Mouse (Mus musculus): ENCODE measurements around the gene Selenof.

The Selenof gene

DNA sequence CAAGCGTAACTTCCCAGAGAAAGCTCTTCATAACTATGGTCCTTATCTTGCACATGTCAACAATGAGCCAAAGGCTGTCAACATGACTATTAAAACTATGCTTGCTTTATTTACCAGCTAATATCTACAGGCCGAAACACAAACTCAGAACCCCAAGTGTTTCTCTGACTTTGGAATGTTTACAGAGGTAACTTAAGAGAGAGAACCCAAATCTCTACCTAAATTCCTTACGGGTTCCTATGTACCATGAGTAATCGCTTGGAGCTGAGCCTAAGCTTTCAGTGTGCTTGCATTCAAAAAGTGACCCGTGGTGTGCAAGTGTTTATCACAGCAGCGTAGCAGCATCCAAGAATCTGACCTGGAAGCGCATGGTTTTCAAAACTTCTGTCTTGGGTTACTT is 4.9 kb upstream of the Selenof start:
- DNase-seq, result no peak

DNA sequence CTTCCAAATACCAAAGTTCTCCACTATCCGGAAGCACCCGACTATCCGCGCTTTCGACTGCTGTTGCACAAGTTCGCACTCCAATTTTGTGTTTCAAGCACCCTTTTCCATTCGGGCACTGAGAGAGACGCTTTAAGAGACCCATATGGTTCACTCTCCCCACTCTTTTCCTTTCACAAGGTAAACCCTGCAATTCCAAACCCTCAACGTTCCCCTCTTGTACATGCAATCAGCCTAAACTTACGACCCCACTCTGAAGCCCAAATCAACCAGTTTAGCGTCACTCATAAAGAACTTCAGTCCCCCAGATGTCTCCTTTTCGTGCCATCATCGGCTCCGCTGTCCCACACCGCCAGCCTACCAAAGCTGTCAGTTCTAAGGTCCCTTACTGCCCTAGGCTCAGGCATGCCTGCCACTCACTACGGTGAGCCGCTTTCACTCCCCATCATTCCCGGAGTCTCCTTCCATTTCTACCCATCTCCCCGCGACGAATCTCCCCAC is 1.2 kb upstream of the Selenof start:
- no peak for DNase-seq

DNA sequence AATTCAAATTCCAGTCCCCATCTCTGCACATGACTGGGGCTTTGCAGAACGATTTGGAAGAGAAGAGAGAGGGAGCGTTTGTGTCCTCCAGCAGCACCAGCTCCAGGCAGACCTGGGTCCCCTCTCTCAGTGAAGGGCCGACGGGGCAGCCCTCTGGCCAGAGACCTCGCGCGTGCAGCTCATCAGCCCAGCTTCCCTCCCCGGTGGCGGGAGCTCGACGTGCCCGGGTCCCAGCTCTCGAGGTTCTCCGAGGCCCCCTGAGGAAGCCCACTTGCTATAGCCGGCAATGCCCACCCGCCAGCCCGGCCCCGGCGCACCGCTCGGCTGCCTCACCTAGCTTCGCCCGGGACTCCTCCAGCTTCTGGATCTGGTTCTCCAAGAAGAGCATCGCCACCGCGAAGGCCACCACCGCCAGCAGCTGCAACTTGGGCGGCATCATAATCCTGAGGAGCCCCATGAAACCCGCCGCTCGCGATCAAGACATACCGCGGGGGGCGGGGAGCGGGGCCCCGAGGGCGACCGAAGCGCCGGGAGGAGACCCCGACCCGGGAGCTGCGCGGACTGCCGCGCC is 618 bp upstream of the Selenof start:
- DNase-seq, result peak in 1 of 2 experiments; percentile 51

DNA sequence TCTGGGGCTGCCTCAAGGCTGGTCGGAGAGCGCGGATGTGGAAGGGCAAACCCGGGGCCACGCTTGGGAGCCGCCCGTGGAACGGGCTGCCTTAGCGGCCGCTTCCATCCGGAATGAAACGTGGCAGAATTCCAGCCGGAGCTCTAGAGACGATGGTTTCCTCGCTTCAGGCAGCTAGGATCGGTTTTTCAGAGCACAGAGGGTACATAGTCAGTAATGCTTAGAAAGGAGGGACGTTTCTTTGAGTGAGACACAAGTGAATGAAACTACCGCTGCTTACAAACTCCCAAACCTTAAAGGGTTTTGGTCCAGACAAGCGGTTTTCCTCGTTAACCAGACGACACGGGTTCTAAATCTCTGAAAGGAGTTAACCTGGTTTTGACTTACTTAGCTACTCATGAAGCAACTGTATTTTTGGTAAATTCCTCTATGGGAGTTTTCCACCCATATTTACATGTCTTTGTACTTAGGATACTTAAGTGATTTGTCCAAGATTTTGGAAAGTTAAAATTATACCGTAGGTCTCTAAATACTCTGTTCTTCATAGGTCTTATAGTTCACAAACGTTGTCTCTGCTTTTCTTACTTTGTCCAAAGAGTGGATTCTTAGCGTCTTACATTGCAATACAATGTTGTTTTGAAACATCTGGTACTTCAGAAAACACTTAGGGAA is 848 bp downstream of the Selenof start:
- no peak for DNase-seq

DNA sequence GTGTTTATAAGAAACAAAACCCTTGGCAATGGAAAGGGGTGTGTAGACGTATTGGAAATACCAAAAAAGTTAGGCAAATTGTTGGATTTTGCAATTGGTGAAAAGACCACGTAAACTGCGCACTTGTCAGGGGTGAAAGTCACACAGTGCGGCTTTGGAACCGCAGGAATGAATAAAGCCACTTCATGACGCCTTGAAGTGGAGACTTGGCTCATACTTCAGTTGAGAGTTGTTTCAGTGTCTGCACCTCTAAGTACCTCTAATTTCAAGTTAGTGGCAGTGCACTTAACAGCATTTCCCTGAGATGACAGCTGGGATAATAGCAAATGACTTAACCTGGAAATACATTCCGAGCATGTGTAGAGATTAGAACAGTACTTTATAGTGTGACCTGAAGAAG is 4.2 kb downstream of the Selenof start:
- DNase-seq, result no peak

DNA sequence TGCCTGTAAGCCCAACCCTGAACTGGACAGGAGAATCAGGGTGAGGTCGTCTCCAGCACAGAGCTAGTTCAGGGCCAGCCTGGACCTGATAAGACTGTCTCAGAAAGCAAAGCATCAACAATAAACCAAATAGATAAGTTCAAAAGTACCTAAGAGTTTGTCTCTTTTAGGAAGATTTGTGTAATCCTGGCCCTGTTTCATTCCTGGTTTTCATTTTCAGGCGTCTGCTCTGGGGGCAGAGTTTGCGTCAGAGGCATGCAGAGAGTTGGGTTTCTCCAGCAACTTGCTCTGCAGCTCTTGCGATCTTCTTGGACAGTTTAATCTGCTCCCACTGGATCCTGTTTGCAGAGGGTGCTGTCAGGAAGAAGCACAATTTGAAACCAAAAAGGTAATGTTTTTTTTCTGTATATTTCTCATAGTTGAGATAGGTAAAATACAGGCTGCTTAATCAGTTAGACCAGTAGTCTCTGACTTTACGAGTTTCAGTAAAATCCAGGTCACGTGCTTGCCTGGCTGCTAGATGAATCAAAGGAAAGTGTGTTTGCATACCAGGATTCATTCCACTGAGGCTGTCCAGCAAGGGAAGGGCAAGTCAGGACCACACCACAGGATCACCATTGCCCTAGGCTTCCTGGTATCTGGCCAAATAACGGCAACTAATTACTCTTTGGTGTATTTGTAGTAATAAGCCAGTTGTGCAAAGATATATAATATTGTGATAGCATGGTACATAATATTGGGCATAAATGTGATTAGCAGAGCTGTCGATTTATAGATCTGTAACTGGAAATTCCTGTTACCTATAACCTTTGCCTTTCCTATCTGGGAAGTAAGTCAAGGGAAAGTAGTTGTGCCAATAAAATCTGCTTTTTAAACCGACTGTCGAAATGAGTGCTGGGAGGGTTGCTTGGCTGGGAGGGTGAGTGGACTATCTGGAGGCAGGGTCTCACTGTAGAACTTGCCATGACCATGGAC is 7.5 kb downstream of the Selenof start:
- no peak for DNase-seq

DNA sequence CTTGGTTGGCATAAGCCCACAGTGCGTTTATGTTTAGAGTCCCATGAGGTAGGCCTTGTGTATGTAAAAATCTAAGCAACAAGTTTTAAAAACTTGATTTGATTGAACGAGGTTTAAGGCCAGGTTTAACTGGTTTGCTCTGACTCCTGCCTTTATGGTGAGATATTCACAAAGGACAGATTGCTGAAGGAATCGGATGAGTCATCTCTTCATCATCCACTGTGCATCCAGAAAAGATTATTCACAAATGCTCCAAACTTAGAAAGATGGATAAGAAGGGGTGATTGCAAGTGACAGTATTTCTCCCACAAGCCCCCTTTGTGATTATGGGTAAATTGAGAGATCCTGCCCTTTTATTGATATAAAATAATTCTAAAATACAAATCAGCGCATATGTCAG is 8.8 kb downstream of the Selenof start:
- no peak for DNase-seq

DNA sequence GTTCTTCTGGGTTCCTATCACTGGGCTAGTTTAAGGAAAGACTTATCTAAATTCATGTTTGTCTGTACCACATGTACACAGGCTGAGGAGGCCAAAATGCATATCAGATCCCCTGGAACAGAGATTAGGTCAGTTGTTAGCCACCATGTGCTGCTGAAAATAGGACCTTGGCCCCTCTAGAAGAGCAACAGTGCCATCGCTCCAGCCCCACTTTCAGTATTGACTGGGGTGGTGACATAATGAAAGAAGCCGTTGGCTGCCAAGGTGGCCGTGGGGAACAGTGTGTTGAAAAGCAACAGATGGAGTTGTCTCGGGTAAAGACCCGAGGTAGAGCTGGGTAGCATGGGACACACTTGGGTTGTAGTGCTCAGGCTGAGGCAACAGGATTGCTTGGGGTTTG is 9.7 kb downstream of the Selenof start:
- DNase-seq, result no peak

DNA sequence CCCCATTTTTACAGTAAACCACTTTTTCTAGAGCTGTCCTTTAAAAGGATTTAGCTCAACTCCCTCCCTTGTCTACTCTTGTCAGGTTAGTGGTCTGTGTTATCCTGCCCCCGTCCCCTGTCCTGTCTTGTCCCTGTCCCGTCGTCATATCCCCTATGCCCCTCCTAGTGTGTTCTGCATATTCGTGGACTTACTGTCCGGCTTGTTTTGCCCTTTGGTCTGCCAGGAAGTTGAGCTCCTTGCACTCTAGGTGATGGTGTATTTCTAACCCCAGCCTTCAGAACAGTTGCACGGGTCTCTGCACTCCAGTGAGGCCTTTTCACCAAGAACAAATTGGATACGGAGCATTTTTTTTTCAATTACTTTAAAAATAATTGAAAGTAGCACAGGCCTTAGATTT is 10.2 kb downstream of the Selenof start:
- no peak for DNase-seq

DNA sequence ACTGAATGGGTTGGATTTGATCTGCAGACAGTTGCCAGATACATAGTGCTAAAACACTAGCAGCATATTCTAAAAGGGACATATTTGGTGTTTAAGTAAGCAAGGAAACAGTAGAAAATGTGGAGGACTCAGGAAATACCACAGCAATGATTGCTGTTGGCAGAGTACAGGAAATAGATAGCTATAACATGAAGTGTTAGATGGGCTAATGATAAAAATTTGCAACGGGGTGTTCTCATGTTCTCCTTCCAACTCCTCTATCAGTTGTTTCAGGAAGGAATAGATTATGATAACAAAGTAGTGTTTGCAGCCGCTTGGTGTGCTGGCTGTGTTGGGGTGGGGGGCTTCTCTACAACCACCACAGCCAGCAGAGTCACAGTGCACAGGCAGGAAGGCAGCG is 11.7 kb downstream of the Selenof start:
- no peak for DNase-seq

DNA sequence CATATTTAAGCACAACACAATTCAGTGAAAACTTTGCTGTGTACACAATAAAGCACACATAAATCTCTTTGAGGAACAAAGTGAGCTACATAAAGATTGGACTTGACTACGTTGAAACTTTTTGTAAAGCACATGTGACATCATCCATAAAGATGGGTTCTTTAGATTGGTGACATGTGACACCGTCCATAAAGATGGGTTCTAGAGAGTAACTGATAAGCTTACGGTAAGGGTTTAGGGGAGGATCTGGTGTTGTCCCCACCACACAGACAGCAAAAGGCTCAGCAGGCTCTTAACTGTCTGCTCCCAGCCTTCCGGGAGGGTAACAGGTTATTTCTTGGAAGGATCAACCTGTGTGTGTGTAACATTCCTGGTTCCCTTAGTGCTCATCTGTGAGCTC is 12.2 kb downstream of the Selenof start:
- no peak for DNase-seq

DNA sequence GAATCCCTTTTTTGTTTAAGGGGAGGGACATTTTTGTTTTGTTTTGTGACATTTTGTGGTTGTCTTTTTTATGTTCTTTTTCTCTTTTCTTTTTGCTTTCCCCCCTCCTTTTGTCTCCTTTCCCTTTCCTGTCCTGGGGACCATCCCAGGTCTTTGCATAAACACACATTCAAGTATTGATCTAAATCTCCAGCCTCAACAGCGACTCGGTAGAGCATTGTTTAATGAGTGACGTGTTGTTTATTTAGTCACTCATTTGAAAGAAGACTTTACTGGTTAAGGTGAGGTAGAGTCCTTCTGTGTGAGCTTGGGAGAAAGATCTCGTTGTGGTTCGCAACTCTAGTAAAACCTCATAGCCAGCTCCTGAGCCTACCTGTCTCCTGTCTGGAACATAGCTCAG is 13.7 kb downstream of the Selenof start:
- no peak for DNase-seq

DNA sequence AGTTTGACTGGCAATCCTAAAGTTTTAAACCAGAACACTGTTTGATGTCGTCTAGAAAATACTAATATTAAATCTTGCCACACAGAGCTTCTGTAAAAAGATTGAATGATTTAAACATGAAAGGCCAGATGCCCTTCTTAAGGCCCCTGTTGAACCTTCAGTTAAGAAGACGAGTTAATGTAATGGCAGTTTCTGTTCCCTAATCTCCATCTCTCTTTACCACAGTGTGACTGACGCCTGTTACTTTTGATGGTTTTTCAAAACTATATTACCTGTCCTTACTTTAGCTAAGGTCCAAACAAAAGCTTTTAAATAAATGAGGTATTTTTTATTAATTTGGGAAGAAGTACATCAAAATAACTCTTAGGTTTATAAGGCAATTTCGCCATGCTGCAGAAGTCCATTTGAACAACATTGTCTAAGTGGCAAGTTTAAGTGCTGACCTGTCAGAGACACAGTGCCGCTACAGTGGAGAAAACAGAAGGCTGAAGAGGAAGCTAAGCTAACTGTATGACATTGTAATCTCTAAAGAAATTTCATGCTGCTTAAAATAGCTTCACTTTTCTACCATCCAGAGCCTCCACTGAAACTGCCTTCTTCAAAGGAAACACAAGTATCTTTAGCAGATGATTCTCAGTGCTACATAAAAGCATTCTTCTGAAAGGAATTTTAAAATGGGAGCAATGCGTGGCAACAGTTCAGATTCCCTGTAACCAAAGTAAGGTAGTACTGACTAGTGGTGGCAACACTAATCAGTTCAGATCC is 14.9 kb downstream of the Selenof start:
- DNase-seq, result no peak

DNA sequence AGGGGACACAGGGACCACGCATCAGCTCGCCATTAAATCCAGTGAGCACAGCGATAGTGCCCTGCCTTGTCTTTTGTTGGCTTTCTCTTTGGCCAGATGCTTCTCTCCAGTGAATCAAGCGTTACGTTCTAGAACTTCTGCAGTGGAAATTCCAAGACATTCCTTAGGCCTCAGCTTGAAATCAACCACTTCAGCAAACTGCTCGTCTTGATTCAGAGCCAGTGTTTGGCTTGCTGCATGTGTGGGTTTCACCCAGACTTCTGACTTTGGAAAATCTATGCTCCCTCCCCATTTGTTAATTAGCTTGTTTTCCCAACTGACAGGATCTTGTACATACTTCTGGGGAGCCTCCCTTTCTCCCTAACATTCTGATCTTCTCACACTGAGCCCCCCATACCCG is 16.6 kb downstream of the Selenof start:
- DNase-seq, result no peak

DNA sequence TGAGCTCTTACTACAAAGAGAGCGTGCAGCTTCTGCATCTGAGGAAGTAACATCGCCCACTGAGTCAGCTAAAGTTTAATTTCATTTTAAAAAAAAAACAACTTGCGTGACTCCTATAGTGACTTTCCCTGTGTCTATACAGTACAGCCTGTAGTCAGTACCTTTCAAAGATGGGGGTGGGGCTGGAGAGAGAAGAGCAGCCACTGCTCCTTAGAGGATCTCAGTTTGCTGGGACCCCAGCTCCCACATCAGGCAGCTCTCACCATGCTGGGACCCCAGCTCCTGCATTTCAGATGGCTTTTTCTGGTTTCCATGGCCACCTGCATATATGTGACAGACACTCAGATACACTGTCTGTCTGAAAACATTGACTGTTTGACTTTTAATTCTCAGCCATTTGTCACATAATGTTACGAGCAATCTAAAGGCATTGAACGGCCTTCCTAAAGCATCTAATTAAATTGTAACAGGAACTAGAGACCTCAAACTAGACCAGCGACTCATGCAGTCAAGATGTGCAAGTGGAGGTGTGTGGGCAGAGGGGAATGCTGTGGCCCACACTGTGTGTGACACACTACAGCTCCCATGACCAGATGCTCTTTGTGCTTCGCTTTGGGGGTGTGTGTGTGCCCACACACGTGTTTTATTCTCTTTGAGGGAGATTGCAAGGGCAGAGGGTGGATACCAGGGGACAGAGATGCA is 19.2 kb downstream of the Selenof start:
- DNase-seq, result no peak

DNA sequence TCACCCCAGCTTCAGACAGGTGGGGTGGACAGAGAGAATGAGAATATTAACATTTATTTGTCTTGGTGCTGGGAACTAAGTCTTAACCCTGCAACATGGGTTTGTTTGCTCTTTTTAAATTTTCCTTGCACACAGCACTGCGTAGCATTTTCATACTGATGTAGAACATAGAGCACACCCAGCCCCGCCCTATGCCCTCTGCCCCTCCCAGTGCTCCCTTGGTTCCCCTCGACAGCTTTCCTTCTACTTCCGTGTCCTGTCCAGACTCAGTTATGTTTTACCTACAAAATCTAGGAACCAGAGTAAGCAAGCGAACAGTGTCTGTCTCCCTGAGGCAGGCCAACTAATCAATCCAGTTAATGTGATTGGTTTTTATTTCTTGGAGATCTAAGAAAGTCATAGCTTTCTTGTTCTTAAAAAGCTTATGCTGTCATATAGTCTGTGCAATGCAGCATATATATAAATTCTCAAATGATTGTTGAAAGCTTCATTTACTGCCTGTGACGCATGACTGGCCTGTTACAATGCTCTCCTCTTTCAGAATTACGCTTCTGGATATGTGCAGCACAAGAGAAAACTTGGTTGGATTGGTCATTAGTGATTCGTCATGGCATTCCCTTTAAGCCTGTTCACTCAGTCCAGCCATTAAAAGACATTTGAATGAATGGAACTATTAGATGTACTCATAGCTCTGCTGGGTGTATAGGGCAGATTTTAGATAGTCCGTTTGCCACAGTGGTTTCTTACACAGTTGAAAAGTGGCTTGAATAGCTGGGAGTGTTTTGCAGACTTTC is 23.1 kb downstream of the Selenof start:
- DNase-seq, result no peak

DNA sequence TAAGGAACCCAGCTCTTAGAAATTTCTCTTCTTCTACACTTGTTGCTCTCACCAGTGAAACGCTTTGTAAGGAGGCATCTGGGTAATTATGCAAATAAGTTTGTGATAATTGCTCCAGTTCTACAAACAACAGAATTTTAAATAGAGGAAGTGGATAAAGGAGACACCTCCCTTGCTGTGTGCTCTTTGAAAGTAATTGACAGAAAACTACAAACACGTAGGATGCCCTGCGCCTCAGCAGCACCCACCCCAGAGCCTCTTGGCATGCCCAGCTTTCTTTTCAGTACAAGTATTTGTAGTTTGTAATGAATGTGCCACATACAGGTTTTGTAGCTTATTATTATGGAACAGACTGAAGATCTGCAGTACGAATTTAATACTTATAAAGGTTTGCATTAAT is 27.0 kb downstream of the Selenof start:
- DNase-seq, result no peak

DNA sequence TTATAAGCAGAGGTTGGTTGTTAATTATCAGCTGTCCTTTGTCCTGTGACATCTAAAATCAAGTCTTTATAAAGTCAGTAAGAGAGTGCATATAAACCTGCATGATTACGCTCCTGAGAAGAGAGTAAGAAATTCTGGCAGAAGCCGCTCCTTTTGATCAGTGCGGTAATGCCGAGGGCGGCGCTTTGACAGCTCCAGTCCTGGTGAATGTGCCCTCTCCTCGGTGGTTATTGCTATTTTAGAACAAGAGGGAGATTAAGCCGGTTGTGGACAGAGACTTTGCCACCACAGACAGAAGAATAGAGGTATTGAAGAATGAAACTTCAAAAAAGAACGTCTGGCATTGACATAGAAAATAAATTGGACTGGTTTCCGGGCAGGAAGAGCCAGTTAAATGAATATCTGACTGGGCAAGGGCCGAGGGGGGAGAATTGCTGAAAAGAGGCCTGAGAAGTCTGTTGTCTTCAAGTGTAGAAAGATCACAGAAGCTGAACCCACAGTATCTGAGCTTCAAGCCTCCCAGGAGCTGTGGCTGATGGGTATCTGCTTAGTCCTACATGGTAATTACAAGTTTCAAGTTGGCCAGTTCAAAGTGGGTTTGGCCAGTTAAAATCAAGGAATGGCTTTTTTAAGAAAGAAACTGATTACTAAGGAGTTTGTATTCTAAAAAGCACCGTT is 27.8 kb downstream of the Selenof start:
- no peak for DNase-seq

DNA sequence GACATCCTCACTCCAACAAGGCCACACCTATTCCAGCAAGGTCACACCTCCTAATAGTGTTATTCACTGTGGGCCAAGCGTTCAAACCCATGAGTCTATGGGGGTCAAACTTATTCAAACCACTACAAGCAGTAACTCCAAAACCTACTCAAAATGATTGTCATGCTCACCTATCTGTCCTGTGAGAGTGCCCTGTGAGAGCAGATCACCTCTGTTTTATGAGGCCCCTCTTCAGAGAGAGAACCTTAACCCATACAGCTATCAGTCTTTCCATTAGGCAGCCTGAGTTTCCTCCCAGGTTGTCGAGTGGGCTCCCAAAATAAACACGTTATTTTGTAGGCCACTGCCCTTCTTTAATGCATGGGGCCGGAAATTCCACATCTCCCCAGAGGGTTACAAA is 32.3 kb downstream of the Selenof start:
- no peak for DNase-seq

DNA sequence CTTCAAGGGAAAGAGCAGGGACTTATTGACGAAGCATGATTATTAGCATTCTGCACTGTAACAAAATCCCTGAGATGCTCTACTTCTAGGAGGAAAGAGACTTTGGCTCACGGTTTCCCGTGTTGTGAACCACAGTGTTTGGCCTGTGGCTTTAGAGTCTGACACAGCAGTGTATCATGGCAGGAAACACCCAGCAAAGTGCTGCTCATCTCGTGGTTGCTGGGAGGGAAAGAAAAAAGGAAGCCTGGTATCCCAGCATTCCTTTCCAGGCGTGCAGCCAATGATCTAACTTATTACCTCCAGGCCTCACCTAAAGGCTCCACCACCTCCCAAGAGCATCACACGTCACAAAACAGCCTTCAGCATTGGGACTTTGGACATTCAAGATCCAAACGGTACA is 32.7 kb downstream of the Selenof start:
- no peak for DNase-seq

DNA sequence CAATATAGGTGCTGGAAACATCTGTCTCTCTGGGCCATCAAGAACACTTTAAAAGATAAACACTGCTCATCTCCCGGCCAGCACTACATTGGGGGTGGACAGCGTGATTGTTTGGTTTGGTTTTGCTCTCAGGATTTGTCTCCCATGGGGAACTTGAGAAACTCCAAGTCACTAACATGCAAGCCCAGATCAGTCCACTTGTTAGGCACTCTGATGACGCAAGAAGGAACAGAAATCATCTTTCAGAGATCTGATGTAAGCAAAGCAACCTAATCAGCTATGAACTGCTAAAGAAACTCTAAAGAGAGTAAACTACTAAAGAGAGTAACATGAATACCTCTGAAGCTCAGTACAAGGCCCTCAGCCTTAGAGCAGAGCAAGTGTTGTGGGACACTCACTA is 33.5 kb downstream of the Selenof start:
- DNase-seq, result no peak

Measured in cerebellum, adult 18-20 months (tissue).